Mouse (Mus musculus) layer of hippocampus, adult 2 months (tissue): Measurements from ENCODE around the gene Mmp11. TPM values are rescaled to one million over a fixed set of nuclear protein-coding genes. Genes with fewer than 3 reads are reported as not detected.

Source experiments
- DNase-seq, 2 experiments: peaks; one replicate each; pipeline ENCODE4 v3.0.0; 2022; ENCODE audit warnings: low spot score in 2 of 2
- H3K27ac ChIP-seq: fragments of 200-600 bp; 2 replicates; pipeline ENCODE4 v1.8.1; 2022
- H3K4me3 ChIP-seq: fragments of 200-600 bp; 2 replicates; pipeline ENCODE4 v1.8.1; 2022; ENCODE audit warnings: mild to moderate bottlenecking
- CTCF ChIP-seq: fragments of 200-600 bp; conservative IDR thresholded peaks from 2 replicates; pipeline ENCODE4 v1.8.1; 2022; ENCODE audit warnings: antibody characterized with exemption, mild to moderate bottlenecking, moderate library complexity
- long read RNA-seq, 2 experiments: library from polyadenylated mRNA; stranded (forward); transcript quantifications; one replicate each; pipeline ENCODE4 v2.0.0; 2021; ENCODE audit warnings: borderline mapping rate in 2 of 2
- total RNA-seq, 2 experiments: library from RNA; stranded (reverse); gene quantifications; 2 replicates each; pipeline ENCODE4 v1.2.3; 2021

Gene Mmp11
- total RNA-seq, result 1 to 10 TPM; 1.5 to 1.8 TPM
- long read RNA-seq, experiment 1, result 0 reads
- long read RNA-seq, experiment 2, partial matches to known transcripts, result 0 of 4 reads
- long read RNA-seq, experiment 2, other reads (novel, unspliced or antisense), result 2 of 4 reads

DNA sequence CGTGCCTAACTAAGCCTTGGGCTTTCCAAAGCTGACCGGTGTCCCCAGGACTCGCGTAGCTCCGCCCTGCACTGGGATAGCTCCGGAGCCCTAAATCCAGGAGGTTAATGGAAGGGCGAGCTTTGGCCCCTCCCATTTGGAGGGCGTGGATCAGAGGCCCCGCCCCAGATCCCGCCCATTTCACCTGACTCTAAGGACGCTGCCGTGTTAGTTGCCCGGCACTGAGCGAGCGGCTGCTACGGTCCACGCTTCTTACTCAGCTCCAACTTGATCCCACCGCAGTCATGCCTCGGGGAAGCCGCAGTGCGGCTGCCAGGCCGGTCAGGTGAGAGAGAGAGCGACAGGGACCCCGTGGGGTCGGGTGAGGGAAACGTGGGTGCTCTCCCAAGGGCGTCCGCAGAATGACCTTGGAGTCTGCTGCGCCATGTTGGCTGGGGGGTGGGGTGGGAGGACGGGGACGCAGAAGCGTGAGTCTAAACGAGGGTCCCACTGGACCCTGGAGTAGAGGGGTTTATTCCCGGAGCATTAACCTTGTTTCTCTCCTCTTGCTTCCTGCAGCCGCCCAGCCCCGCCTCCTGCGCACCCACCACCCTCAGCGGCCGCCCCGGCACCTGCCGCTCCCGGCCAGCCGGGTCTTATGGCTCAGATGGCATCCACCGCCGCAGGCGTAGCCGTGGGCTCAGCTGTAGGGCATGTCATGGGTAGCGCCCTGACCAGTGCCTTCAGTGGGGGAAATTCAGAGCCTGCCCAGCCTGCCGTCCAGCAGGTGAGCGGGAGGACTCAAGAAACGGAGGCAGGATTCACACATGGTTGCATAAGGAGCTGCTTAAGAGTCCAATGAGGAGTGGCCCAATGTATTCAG, at the start of gene Mmp11:
Mmp11 (minus strand) TSS at position 817 of the 862 bp plus-strand sequence.
- H3K4me3 ChIP-seq, result peak within 1 kb of the TSS; percentile 84
- TF ChIP-seq CTCF, result no peak
- peak within 1 kb of the TSS; percentile 89 for H3K27ac ChIP-seq
- peak; percentile 67 to 78 for DNase-seq

DNA sequence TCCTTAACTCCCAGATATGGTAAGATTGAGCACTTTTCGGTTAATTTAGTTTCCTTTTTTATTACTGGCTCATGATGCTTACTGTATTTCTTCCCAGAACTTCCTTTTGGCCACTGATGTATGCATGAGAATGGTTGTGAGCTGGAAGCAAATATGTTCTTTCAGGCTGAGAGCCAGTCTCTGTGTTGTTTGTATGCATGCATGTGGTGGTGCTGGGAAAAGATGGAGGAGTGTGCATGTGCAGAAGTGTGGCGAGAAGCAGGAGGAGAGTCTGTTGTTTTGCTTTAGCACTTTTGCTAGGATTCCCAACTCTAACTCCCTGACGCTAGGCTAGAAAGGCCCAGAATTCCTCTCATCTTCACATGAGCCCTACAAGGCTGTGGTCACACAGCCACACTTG, 43.1 kb upstream of the Mmp11 start:
- no peak for TF ChIP-seq CTCF
- H3K27ac ChIP-seq, result no peak overlapping the region
- no peak overlapping the region for H3K4me3 ChIP-seq
- DNase-seq, result peak in 1 of 2 experiments; percentile 61

DNA sequence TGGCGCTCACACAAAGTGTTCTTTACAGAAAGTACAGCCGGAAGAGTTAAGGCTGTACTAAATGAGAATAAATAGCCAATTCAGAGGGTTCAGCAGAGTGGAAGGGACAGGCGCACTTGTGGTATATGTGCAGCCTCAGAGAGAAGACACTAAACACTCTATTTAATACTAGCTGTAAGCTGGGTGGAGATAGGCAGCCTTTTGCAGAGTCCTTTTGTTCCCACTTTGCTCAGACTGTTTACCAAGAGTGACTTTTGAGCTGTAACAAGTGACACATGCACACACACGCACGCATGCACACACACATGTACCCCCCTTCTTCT, 42.5 kb upstream of the Mmp11 start:
- Histone ChIP-seq H3K4me3 (no peak overlapping the region), H3K27ac (no peak overlapping the region)
- DNase-seq, result no peak
- TF ChIP-seq CTCF, result no peak

DNA sequence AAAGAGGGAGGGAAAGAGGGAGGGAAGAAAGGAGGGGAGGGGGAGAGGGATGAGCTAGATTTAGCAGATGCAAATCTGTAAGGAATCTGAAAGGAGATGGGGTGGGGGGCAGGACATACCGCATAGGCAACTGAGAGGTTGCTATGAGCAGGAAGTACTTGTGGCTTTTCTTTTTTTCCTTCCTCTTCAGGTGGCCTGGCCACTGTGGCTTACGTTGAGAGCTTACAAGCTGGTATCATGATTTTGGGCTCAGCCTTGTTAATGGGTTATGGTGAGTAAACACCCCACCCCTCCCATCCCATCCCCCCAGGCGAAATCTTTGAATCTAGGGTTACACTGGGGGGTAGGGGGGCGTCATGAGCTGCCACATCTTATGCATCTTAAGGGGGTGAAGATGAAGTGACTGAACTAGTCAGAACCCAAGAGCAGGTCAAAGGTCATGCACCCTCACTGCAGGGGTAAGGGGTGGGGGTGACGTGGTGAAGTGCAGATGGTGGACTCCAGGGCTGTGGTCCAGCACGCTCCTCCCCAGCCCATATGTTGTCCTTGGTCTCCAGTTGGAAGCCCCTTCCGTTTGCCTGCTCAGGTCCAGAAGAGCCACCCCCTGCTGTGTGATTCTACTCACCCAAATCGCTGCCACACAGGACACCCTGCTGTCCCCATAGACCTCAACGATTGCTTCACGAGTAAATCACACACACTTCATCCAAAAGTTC, 42.0 kb upstream of the Mmp11 start:
- H3K4me3 ChIP-seq, result no peak overlapping the region
- TF ChIP-seq CTCF, result no peak
- no peak for DNase-seq
- H3K27ac ChIP-seq, result no peak overlapping the region

DNA sequence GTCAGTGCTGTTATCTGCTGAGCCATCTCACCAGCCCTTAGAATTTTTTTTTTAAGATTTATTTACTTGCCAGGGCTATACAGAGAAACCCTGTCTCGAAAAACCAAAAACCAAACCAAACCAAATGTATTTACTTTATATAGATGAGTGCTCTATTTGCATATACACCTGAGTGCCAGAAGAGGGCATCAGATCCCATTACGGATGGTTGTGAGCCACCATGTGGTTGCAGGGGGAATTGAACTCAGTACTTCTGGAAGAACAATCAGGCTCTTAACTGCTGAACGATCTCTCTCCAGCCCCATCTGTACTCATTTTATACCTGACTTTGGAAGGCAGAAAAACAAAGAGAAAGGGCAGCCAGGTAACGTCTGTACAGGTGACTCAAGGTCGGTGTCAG, 38.9 kb upstream of the Mmp11 start:
- peak; percentile 77 for TF ChIP-seq CTCF
- Histone ChIP-seq H3K27ac (no peak overlapping the region), H3K4me3 (no peak overlapping the region)
- DNase-seq, result no peak

DNA sequence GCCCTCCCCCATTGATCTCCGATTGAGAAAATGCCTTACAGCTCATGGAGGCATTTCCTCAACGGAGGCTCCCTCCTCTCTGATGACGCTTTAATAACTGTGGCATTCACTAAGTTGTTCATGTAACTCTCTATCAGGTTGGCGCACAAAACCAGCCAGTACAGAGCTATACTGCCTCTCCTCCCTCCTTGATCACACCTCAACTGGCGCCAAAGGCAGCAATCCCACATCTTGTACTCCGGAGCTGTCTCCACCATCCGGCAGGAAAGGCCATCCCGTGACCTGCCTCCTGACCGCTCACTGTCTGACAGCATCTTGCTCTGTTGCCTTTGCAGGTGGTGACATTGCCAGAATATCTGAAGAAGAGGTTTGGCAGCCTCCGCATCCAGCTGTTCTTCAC, 37.5 kb upstream of the Mmp11 start:
- no peak overlapping the region for H3K4me3 ChIP-seq

DNA sequence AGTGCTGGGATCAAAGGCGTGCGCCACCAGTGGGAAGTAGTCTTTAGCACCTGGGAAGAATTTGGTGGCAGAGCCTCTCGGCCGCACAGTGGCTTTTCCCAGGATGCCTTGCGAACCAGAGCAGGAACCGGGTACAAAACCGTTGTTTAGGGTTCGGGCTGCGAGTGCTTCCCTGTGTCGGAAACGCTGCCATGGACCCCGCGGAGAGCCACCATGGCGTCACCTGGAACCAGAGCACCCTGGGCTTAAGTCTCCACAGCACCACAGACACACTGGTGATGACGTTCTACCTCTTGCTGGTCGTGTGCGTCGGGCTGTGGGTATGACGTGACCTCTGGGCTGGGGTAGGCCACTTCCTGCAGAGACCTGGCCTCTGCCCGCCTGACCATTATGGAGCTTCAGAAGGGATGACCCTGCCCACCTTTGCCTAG, 18.1 kb upstream of the Mmp11 start, which contains the start of gene Gm5134:
Gm5134 (plus strand) TSS at position 134 of the 431 bp plus-strand sequence.
- no peak for DNase-seq
- Histone ChIP-seq H3K27ac (no peak within 1 kb of the TSS), H3K4me3 (no peak within 1 kb of the TSS)
- no peak for TF ChIP-seq CTCF

More for the DNA sequence above, 37.5 kb upstream of the Mmp11 start:
- DNase-seq, result no peak
- no peak overlapping the region for H3K27ac ChIP-seq
- no peak for TF ChIP-seq CTCF

DNA sequence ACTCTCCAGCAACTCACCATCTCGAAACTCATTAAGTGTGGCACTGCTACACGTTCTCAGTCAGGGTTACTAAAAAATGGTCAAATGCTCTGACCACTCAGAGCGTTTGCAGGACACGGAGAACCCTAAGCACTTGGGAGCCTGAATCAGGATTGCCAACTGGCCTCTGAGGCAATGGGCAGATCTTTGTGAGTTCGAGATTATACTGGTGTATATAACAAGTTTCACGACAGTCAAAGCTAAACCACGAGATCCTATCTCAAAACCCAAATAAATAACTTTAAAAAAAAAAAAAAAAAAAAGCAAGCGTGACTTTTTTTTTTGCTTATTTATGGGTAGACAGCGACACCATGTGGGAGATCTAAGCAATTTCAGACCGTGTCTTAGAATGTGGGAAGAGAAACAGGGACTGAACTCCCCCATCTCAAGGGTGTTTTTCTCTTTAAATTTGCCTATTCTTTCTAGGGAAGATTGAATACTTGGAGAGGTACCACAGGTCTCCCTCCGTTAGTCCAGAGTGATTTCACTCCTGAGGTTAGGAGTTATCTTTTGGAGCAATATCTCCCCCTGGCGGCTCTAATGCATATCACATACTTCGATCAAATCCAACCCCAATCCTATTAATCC, 15.2 kb upstream of the Mmp11 start:
- peak overlapping the region; percentile 52 for H3K4me3 ChIP-seq
- TF ChIP-seq CTCF, result peak; percentile 84
- H3K27ac ChIP-seq, result no peak overlapping the region
- peak in 1 of 2 experiments; percentile 52 for DNase-seq

DNA sequence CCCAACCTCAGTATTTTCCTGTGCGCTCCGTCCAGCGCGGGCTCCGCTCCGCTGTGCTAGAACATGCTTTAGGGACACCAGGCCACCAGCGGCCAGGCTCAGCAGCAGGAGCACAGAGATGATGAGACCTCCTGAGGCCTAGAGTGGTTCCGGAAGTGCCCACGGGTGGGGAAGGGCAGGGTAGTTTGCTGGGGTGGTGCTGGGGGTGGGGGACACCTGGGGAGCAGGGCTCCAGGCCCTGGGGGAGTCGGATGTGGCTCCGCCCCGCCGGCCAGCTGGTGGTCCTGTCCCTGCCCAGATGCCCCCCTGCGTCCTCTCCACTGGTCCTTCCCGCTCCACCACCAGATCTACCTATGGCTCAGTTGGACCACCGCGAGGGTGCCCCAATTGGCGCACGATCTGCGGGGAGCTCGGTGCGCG, 14.5 kb upstream of the Mmp11 start:
- Histone ChIP-seq H3K27ac (no peak overlapping the region; the same call in 1 of the 2 replicates), H3K4me3 (peak overlapping the region; percentile 52)
- DNase-seq, result no peak
- no peak for TF ChIP-seq CTCF

DNA sequence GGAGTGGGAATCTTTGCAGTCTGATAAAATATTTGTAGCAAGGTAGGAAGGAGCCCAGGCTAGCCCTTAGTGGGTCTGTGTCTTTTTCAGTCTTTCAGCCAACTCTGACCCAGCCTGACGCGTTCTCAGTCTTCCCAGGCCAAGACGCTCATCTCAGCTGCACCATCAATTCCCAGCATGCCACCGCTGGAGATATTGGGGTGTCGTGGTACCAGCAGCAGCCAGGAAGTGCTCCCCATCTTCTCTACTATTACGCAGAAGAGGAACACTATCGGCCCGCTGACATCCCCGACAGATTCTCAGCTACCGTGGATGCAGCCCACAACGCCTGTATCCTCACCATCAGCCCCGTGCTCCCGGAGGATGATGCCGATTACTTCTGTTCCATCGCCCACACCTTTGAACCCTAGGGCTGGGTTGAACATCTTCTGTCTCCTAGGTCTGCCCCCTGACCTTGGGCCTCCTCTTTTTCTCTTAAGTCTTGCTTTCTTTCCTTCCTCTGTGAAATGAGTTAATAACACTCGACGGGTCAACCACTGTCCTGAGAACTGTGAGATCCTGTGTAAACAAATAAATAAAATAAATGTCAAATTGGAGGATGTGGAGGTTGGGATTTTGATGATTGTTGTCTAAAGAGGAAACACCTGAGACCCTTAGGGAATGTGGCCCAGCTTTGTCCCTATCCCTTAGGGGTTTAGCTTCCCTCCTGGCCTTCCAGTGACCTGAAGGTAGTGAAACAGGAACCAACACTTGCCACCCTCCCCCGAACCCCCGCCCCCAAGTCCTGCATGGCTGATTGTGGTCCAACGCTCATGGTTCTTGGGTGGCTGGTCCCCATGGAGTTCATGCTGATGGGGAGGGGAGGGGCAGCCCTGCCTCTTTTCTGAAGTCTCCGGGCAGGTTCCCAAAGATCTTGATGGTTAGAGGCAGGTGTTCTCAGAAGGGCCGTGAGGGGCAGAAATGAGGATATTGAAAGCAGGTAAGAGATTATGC, 13.1 kb upstream of the Mmp11 start:
- H3K4me3 ChIP-seq, result no peak overlapping the region
- no peak for TF ChIP-seq CTCF

DNA sequence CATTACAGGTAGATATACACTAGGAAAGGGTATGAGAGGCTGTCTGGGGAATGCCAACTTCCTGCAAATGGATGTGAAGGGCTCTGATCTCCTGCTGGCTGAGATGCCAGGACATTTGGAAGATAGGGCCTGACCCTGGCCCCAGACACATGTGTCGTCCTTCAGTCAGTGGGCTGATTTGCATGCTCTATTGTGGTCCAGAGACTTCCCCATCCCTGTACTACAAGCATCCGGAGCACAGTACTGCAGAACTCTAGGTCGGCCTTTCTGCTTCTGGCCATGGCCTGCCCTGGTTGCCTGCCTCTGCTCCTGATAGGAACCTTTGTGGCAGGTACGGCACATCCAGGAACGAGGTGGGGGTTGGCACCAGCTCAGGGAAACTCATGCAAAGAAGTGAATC, 11.8 kb upstream of the Mmp11 start:
- H3K27ac ChIP-seq, result no peak overlapping the region
- TF ChIP-seq CTCF, result no peak
- H3K4me3 ChIP-seq, result no peak overlapping the region
- DNase-seq, result no peak

More for the DNA sequence above, 13.1 kb upstream of the Mmp11 start:
- no peak overlapping the region for H3K27ac ChIP-seq
- DNase-seq, result peak in 1 of 2 experiments; percentile 2

DNA sequence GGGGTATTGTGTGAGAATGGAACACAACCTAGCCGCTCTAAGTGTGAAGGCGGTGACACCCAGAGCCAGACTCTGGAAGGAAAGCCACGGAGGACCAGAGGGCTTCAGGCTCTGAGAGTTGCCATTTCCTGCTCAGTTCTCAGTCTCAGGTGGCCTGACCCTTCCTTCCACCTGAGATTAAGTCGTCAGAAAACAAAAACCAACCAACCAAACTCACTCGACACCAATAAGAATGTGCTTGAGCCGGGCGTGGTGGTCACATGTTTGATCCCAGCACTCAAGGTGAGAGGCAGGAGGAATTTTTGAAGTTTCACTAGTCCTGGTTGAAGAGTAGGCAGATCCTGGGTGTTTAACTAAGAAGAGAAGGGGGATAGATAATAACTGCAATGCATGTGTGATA, 9.6 kb upstream of the Mmp11 start:
- H3K27ac ChIP-seq, result no peak overlapping the region
- DNase-seq, result no peak
- no peak overlapping the region for H3K4me3 ChIP-seq
- no peak for TF ChIP-seq CTCF
